Mouse (Mus musculus) CH12.LX (cell line): ENCODE measurements around the gene Prkar1a.

ENCODE experiments used
- EP300 ChIP-seq: IDR thresholded peaks from 2 replicates; pipeline ENCODE4 v1.6.1; 2011; ENCODE audit warnings: low read length, improper control_type of control experiment
- POLR2A ChIP-seq: IDR thresholded peaks from 2 replicates; pipeline ENCODE4 v1.6.1; 2011; ENCODE audit warnings: low read depth, mild to moderate bottlenecking, improper control_type of control experiment, low read length
- USF2 ChIP-seq: conservative IDR thresholded peaks from 2 replicates; pipeline ENCODE4 v1.6.1; 2011; ENCODE audit warnings: low read depth, low read length, improper control_type of control experiment

GRCm38 (mm10) chr11:109627648-109628047 lies 21.6 kb upstream of the Prkar1a start:
- TF ChIP-seq EP300 (no peak), USF2 (no peak), POLR2A (no peak)
